Mouse (Mus musculus) bone marrow macrophage, adult 2 months (primary cell): ENCODE data around the gene Lrrtm1.

ENCODE experiments used
- CTCF ChIP-seq: IDR thresholded peaks from 2 replicates; pipeline ENCODE4 v1.5.1; 2012; ENCODE audit warnings: low read depth, mild to moderate bottlenecking, low read length, moderate library complexity
- POLR2A ChIP-seq: IDR thresholded peaks from 2 replicates; pipeline ENCODE4 v1.6.1; 2012; ENCODE audit warnings: mild to moderate bottlenecking, low read depth, low read length, borderline replicate concordance

- TF ChIP-seq CTCF (no peak), POLR2A (no peak)
Measured at GRCm38 (mm10) chr6:77196650-77197049, 45.8 kb upstream of the Lrrtm1 start.
